Mouse (Mus musculus): ENCODE results near the gene Prpf4b.
"Not testable (repeated sequence)": the region's sequence is repeated elsewhere in the genome, so short reads cannot be mapped to it uniquely, and the experiment has no call there.

Prpf4b gene

GRCm38 (mm10) chr13:34934931-34935644 lies 60.0 kb downstream of the Prpf4b start:
- no peak for DNase-seq (ENCODE audit: low read depth, low spot score)

GRCm38 (mm10) chr13:34942370-34942769 lies 67.3 kb downstream of the Prpf4b start:
- DNase-seq (ENCODE audit: low read depth, low spot score) = no peak

- not testable (repeated sequence) for DNase-seq (ENCODE audit: low read depth, low spot score)
These were observed 76.3 kb downstream of the Prpf4b start for GRCm38 (mm10) chr13:34951437-34951836.

Data from CD4-positive helper T cell, adult 2 months (primary cell).